Mouse (Mus musculus) kidney, adult 2 months (tissue): Measurements from ENCODE around the gene Crocc2.

Experiments
- CTCF ChIP-seq: fragments of 200-500 bp; conservative IDR thresholded peaks from 2 replicates; pipeline ENCODE4 v1.5.1; 2011; ENCODE audit warnings: low read depth, mild to moderate bottlenecking, control low read depth, low read length, moderate library complexity, mixed read lengths; ENCODE audit not compliant: insufficient read depth, insufficient read length
- POLR2A ChIP-seq: fragments of 200-500 bp; IDR thresholded peaks from one replicate; pipeline ENCODE4 v1.6.1; 2011; ENCODE audit warnings: low read depth, low read length, control low read depth

DNA sequence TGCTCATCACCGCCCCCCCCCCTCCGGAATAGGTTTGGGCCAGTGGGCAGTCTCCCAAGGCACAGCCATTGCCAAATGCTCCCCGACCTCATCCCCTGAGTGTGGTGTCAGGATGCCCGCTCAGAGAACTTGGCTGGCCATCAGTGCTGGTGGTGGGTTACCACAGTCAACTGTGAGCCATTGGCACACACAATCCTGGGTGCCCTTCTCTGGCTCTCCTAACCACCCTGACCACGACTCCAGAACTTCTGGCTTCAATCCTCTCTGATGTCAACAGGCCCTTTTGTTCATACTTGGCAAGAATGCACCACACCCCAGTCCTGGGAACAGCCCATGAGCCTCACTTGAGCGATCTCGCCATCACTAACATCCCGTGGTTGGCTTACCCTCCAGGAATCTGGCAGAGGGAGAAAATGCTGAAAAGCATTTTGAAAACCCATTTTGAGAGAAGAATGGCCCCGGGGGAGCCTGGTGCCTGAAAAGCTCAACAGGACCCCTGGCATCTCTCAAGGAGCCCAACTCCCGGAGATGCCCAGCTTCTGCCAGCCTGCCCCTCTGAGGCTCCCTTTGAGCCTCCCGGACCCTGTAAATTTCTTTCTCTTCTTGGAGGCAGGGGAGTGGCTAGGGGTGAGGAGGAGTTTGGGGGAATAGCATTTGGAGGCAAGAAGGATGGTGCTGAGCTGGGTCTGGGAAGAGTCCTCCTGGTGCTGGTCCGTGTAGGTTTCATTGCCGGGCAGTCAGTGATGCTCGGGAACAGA is 15.7 kb downstream of the Crocc2 start:
- TF ChIP-seq POLR2A (no peak), CTCF (no peak)
